Mouse (Mus musculus) hindbrain, embryonic 10.5 days (tissue): ENCODE results near the gene Gm45623. TPM values are rescaled to one million over a fixed set of nuclear protein-coding genes. Genes with fewer than 3 reads are reported as not detected.
A peak's percentile ranks its signal among the peaks of the same experiment; 100 is the strongest.

Source experiments
- DNase-seq: peaks from one replicate; pipeline ENCODE4 v3.0.0-alpha.2; 2017; ENCODE audit warnings: low spot score
- H3K27ac ChIP-seq: fragments of 300-500 bp; sonication (generic); 2 replicates; pipeline ENCODE4 v1.5.1; 2016; ENCODE audit warnings: mild to moderate bottlenecking, moderate library complexity
- H3K27me3 ChIP-seq: fragments of 300-500 bp; sonication (generic); 2 replicates; pipeline ENCODE4 v1.6.1; 2016; ENCODE audit warnings: mild to moderate bottlenecking; ENCODE audit not compliant: poor library complexity, insufficient read depth, severe bottlenecking
- H3K36me3 ChIP-seq: fragments of 300-500 bp; sonication (generic); 2 replicates; pipeline ENCODE4 v1.6.1; 2016; ENCODE audit warnings: mild to moderate bottlenecking, moderate library complexity
- H3K4me1 ChIP-seq: fragments of 300-500 bp; sonication (generic); replicated peaks from 2 replicates; pipeline ENCODE4 v1.6.1; 2016; ENCODE audit warnings: mild to moderate bottlenecking
- H3K4me3 ChIP-seq: fragments of 300-500 bp; sonication (generic); 2 replicates; pipeline ENCODE4 v1.5.1; 2016; ENCODE audit warnings: mild to moderate bottlenecking, moderate library complexity
- H3K9me3 ChIP-seq: fragments of 300-500 bp; sonication (generic); 2 replicates; pipeline ENCODE4 v1.6.1; 2016; ENCODE audit warnings: mild to moderate bottlenecking, moderate library complexity
- WGBS: fragments of 180-500 bp; shearing (Covaris S2); methylation state at CpG from one replicate; pipeline ENCODE4 v1.1.7; 2016; 5-methylcytosine and 5-hydroxymethylcytosine counted together
- polyA plus RNA-seq: library from polyadenylated mRNA; unstranded; fragments of >200 nt; fragmentation: Nextera tagmentation; extraction: Ambion mirVana; gene quantifications from 2 replicates; pipeline ENCODE4 v1.2.1, GENCODE M21; 2016

The Gm45623 gene
- polyA plus RNA-seq, 1 experiment from 2014 or later, result not detected

DNA sequence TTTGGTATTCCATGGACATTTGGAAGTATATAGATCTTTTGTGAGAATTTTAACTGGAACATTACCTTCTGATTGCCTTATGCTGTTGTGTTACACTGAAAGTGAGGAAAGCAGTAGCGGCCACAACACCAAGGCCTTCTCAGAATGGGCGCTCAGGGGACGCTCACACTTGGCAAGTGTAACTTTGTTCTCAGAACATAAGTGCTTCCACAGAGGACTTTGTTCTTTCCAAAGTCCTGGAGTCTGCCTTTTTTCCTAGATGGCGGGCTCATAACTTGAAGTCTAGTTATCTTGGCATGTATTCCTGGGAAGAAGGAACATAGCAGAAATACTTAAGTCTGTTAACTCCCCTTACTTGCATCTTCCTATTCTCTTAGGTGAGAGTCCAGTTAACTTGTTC lies 46.5 kb downstream of the Gm45623 start:
- peaks cover 65% of the 10 kb centered on the region for H3K36me3 ChIP-seq
- WGBS, result 98% methylated on average over 4 of the region's 4 CpGs
- no peak for DNase-seq
- H3K27me3 ChIP-seq, result no peaks in the 10 kb centered on the region
- H3K4me1 ChIP-seq, result peaks cover 41% of the 10 kb centered on the region
- no peaks in the 10 kb centered on the region for H3K9me3 ChIP-seq
- H3K27ac ChIP-seq, result no peak overlapping the region
- H3K4me3 ChIP-seq, result no peak overlapping the region

GRCm38 (mm10) chr13:56704596-56704995 lies 49.0 kb downstream of the Gm45623 start:
- Histone ChIP-seq H3K4me1 (peaks cover 39% of the 10 kb centered on the region), H3K27ac (peak overlapping the region; percentile 99), H3K9me3 (no peaks in the 10 kb centered on the region), H3K4me3 (peak overlapping the region; percentile 84), H3K36me3 (peaks cover 42% of the 10 kb centered on the region), H3K27me3 (no peaks in the 10 kb centered on the region)
- 89% methylated on average over 2 of the region's 2 CpGs for WGBS
- no peak for DNase-seq

DNA sequence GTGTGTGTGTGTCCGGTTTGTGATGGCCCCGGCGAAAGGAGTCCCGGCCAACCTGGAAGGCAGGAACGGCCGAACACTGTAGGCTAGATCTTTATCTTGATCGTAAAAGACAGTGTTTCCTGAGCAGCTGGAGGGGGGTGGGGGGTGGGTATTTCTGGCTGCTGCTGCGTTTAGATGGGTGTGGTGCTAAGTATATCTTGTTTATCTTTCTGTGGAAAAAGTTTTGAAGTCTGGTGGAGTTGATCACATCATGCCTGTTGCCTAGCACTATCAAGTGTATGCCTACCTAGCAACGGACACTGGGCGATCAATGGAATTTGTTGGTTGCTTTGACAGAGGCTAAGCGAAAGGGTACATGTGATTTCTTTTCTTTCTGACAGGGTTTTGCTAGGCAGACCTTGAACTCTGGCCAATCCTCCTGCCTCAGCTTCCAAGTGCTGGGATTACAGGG lies 49.7 kb downstream of the Gm45623 start:
- peak overlapping the region; percentile 99 for H3K27ac ChIP-seq
- peaks cover 35% of the 10 kb centered on the region for H3K36me3 ChIP-seq
- WGBS, result under 1% methylated on average over 11 of the region's 11 CpGs
- peaks cover 36% of the 10 kb centered on the region for H3K4me1 ChIP-seq
- no peaks in the 10 kb centered on the region for H3K9me3 ChIP-seq
- H3K4me3 ChIP-seq, result peak overlapping the region; percentile 84
- no peak for DNase-seq
- H3K27me3 ChIP-seq, result no peaks in the 10 kb centered on the region

- Histone ChIP-seq H3K4me3 (peak overlapping the region; percentile 84), H3K27ac (peak overlapping the region; percentile 99), H3K4me1 (peaks cover 42% of the 10 kb centered on the region), H3K36me3 (peaks cover 30% of the 10 kb centered on the region), H3K27me3 (no peaks in the 10 kb centered on the region), H3K9me3 (no peaks in the 10 kb centered on the region)
- DNase-seq, result peak; percentile 82
- WGBS, result under 1% methylated on average over 80 of the region's 80 CpGs
These were observed 50.3 kb downstream of the Gm45623 start for GRCm38 (mm10) chr13:56703222-56703870.

DNA sequence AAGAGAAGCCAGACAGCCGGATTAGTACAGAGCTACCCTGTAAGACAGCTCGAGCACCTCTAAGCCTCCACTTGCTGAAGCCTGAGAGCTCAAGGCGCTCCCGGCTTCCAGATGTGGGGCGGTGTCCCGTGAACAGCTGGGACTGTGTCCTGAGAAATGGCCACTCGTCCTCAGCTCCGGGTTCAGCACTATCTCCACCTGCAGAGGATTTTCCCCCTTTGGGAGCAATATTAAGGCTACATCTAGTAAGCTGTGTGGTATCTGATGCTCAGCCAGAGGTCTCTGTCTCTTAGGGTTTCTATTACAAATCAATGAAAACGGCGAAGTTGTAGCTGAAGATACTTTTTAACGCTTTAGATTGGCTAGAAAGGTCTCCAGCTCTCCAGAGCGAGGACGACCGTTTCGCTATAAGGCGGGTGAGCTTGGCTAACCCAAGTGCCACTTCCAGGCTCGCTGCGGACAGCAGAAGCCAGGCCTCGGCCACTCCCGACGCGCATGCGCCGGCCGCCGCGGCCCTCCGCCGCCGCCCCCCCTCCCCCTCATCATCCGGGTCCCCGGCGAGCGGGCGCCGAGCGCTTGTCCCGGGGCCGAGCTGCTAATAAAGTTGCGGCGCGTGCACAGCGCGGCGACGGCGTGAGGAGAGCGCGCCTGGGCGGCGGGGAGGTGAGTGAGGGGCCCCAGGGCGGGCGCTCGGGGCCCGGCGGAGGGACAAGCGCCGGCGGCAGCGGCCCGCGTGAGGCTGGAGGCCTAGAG lies 51.0 kb downstream of the Gm45623 start, which contains the start of gene Smad5:
Gene Smad5 (plus strand): TSS at position 542 of the 753 bp plus-strand sequence.
- Histone ChIP-seq H3K27me3 (no peaks in the 10 kb centered on the region), H3K4me1 (peaks cover 49% of the 10 kb centered on the region), H3K9me3 (no peaks in the 10 kb centered on the region), H3K36me3 (peaks cover 23% of the 10 kb centered on the region), H3K4me3 (peak within 1 kb of the TSS; percentile 84), H3K27ac (peak within 1 kb of the TSS; percentile 99)
- peak; percentile 93 for DNase-seq
- 3% methylated on average over 62 of the region's 62 CpGs for WGBS

Other genes starting within 250 kb of the Gm45623 start
- gene Fbxl21, start 231.4 kb downstream of the Gm45623 start, polyA plus RNA-seq, result 1.4 and 3.2 TPM in 2 replicates
- not detected in 2 replicates for gene Lect2, start 205.3 kb downstream of the Gm45623 start, polyA plus RNA-seq
- 38.4 and 42.9 TPM in 2 replicates for gene Tgfbi, start 144.3 kb downstream of the Gm45623 start, polyA plus RNA-seq
- 31.4 and 34.4 TPM in 2 replicates for gene Smad5, start 50.8 kb downstream of the Gm45623 start, polyA plus RNA-seq
- gene Trpc7, start 142.2 kb upstream of the Gm45623 start, polyA plus RNA-seq, result 0.07 TPM in 1 of 2 replicates, not detected in the other